Mouse (Mus musculus): Measurements from ENCODE around the gene Rbm12. TPM values are rescaled to one million over a fixed set of nuclear protein-coding genes. Genes with fewer than 3 reads are reported as not detected.

Gene Rbm12
- polyA plus RNA-seq, 1 experiment from 2014 or later, result 22.3 TPM

- WGBS (ENCODE audit: insufficient replicate concordance), result 94% methylated on average over 15 of the region's 15 CpGs
- no peak overlapping the region for H3K9ac ChIP-seq (ENCODE audit: low read depth, low read length)
- no peak overlapping the region for H3K4me3 ChIP-seq (ENCODE audit: low read depth, low read length)
- no peaks in the 10 kb centered on the region for H3K4me1 ChIP-seq (ENCODE audit: control insufficient read depth, insufficient read depth, low read length)
- no peaks in the 10 kb centered on the region for H3K27me3 ChIP-seq (ENCODE audit: control insufficient read depth, insufficient read depth, low read length)
- no peak overlapping the region for H3K27ac ChIP-seq (ENCODE audit: low read depth, low read length)
- no peak for ATAC-seq (replicated peaks; ENCODE audit: insufficient number of reproducible peaks, low FRiP score, low TSS enrichment)
- no peak overlapping the region for H3K4me2 ChIP-seq
- H3K36me3 ChIP-seq (ENCODE audit: control insufficient read depth, insufficient read depth, low read length), result peaks cover 53% of the 10 kb centered on the region
- no peaks in the 10 kb centered on the region for H3K9me3 ChIP-seq (replicated peaks; ENCODE audit: control insufficient read depth, low read length)
Observed at GRCm38 (mm10) chr2:156073725-156074124, 38.1 kb downstream of the Rbm12 start.

- Histone ChIP-seq H3K4me2 (no peak overlapping the region), H3K27me3 (ENCODE audit: control insufficient read depth, insufficient read depth, low read length) (no peaks in the 10 kb centered on the region), H3K27ac (ENCODE audit: low read depth, low read length) (no peak overlapping the region), H3K4me1 (ENCODE audit: control insufficient read depth, insufficient read depth, low read length) (no peaks in the 10 kb centered on the region), H3K9me3 (replicated peaks; ENCODE audit: control insufficient read depth, low read length) (no peaks in the 10 kb centered on the region), H3K36me3 (ENCODE audit: control insufficient read depth, insufficient read depth, low read length) (peaks cover 34% of the 10 kb centered on the region), H3K4me3 (ENCODE audit: low read depth, low read length) (no peak overlapping the region), H3K9ac (ENCODE audit: low read depth, low read length) (no peak overlapping the region)
- WGBS (ENCODE audit: insufficient replicate concordance), result 93% methylated on average over 10 of the region's 10 CpGs
- ATAC-seq (replicated peaks; ENCODE audit: insufficient number of reproducible peaks, low FRiP score, low TSS enrichment), result no peak
Observed at GRCm38 (mm10) chr2:156071236-156071635, 40.5 kb downstream of the Rbm12 start.

- no peak overlapping the region for H3K27ac ChIP-seq (ENCODE audit: low read depth, low read length)
- WGBS (ENCODE audit: insufficient replicate concordance), result 90% methylated on average over 10 of the region's 10 CpGs
- H3K9me3 ChIP-seq (replicated peaks; ENCODE audit: control insufficient read depth, low read length), result no peaks in the 10 kb centered on the region
- H3K36me3 ChIP-seq (ENCODE audit: control insufficient read depth, insufficient read depth, low read length), result peaks cover 12% of the 10 kb centered on the region; the same call in 1 of the 2 replicates
- 0 out of 2 replicates have a peak, but pooled peaks cover 4% of the 10 kb centered on the region for H3K4me1 ChIP-seq (ENCODE audit: control insufficient read depth, insufficient read depth, low read length)
- ATAC-seq (replicated peaks; ENCODE audit: insufficient number of reproducible peaks, low FRiP score, low TSS enrichment), result no peak
- no peaks in the 10 kb centered on the region; the same call in 1 of the 2 replicates for H3K27me3 ChIP-seq (ENCODE audit: control insufficient read depth, insufficient read depth, low read length)
- H3K9ac ChIP-seq (ENCODE audit: low read depth, low read length), result no peak overlapping the region
- H3K4me3 ChIP-seq (ENCODE audit: low read depth, low read length), result no peak overlapping the region
- H3K4me2 ChIP-seq, result no peak overlapping the region
Observed at GRCm38 (mm10) chr2:156067916-156068315, 43.9 kb downstream of the Rbm12 start.

- 37% methylated on average over 10 of the region's 10 CpGs for WGBS (ENCODE audit: insufficient replicate concordance)
- ATAC-seq (replicated peaks; ENCODE audit: insufficient number of reproducible peaks, low FRiP score, low TSS enrichment), result peak; percentile 19; the same call in 1 of the 2 replicates
- H3K4me2 ChIP-seq, result peak overlapping the region; percentile 96
- H3K27me3 ChIP-seq (ENCODE audit: control insufficient read depth, insufficient read depth, low read length), result no peaks in the 10 kb centered on the region; the same call in 1 of the 2 replicates
- peaks cover 2% of the 10 kb centered on the region; the same call in 1 of the 2 replicates for H3K36me3 ChIP-seq (ENCODE audit: control insufficient read depth, insufficient read depth, low read length)
- H3K4me1 ChIP-seq (ENCODE audit: control insufficient read depth, insufficient read depth, low read length), result 0 out of 2 replicates have a peak, but pooled peaks cover 4% of the 10 kb centered on the region
- peak overlapping the region; percentile 77 for H3K4me3 ChIP-seq (ENCODE audit: low read depth, low read length)
- peak overlapping the region; percentile 85 for H3K9ac ChIP-seq (ENCODE audit: low read depth, low read length)
- no peaks in the 10 kb centered on the region for H3K9me3 ChIP-seq (replicated peaks; ENCODE audit: control insufficient read depth, low read length)
- no peak overlapping the region for H3K27ac ChIP-seq (ENCODE audit: low read depth, low read length)
Observed at GRCm38 (mm10) chr2:156066126-156066525, 45.7 kb downstream of the Rbm12 start.

GRCm38 (mm10) chr2:156065099-156066041 lies 46.4 kb downstream of the Rbm12 start, which contains the start of gene Spag4:
TSS of gene Spag4 (plus strand) at chr2:156065175.
- WGBS (ENCODE audit: insufficient replicate concordance), result under 1% methylated on average over 60 of the region's 81 CpGs
- Histone ChIP-seq H3K4me3 (ENCODE audit: low read depth, low read length) (peak within 1 kb of the TSS; percentile 77), H3K4me2 (peak within 1 kb of the TSS; percentile 96), H3K36me3 (ENCODE audit: control insufficient read depth, insufficient read depth, low read length) (no peaks in the 10 kb centered on the region), H3K27me3 (ENCODE audit: control insufficient read depth, insufficient read depth, low read length) (no peaks in the 10 kb centered on the region; the same call in 1 of the 2 replicates), H3K27ac (ENCODE audit: low read depth, low read length) (peak within 1 kb of the TSS; percentile 83), H3K9ac (ENCODE audit: low read depth, low read length) (peak within 1 kb of the TSS; percentile 85), H3K9me3 (replicated peaks; ENCODE audit: control insufficient read depth, low read length) (no peaks in the 10 kb centered on the region), H3K4me1 (ENCODE audit: control insufficient read depth, insufficient read depth, low read length) (0 out of 2 replicates have a peak, but pooled peaks cover 4% of the 10 kb centered on the region)
- ATAC-seq (replicated peaks; ENCODE audit: insufficient number of reproducible peaks, low FRiP score, low TSS enrichment), result peak; percentile 83

GRCm38 (mm10) chr2:156052816-156053215 lies 59.0 kb downstream of the Rbm12 start, which contains the start of gene Fer1l4:
TSS of gene Fer1l4 (minus strand) at chr2:156052947.
- Histone ChIP-seq H3K27me3 (ENCODE audit: control insufficient read depth, insufficient read depth, low read length) (peaks cover 13% of the 10 kb centered on the region), H3K4me2 (no peak within 1 kb of the TSS), H3K36me3 (ENCODE audit: control insufficient read depth, insufficient read depth, low read length) (no peaks in the 10 kb centered on the region), H3K9me3 (replicated peaks; ENCODE audit: control insufficient read depth, low read length) (no peaks in the 10 kb centered on the region), H3K9ac (ENCODE audit: low read depth, low read length) (no peak within 1 kb of the TSS), H3K27ac (ENCODE audit: low read depth, low read length) (no peak within 1 kb of the TSS), H3K4me3 (ENCODE audit: low read depth, low read length) (no peak within 1 kb of the TSS), H3K4me1 (ENCODE audit: control insufficient read depth, insufficient read depth, low read length) (no peaks in the 10 kb centered on the region)
- no peak for ATAC-seq (replicated peaks; ENCODE audit: insufficient number of reproducible peaks, low FRiP score, low TSS enrichment)
- WGBS (ENCODE audit: insufficient replicate concordance), result 74% methylated on average over 9 of the region's 9 CpGs

GRCm38 (mm10) chr2:156047929-156048328 lies 63.8 kb downstream of the Rbm12 start:
- Histone ChIP-seq H3K4me2 (peak overlapping the region; percentile 38), H3K27ac (ENCODE audit: low read depth, low read length) (no peak overlapping the region), H3K4me3 (ENCODE audit: low read depth, low read length) (no peak overlapping the region), H3K9ac (ENCODE audit: low read depth, low read length) (no peak overlapping the region), H3K27me3 (ENCODE audit: control insufficient read depth, insufficient read depth, low read length) (peaks cover 24% of the 10 kb centered on the region), H3K36me3 (ENCODE audit: control insufficient read depth, insufficient read depth, low read length) (no peaks in the 10 kb centered on the region), H3K4me1 (ENCODE audit: control insufficient read depth, insufficient read depth, low read length) (no peaks in the 10 kb centered on the region), H3K9me3 (replicated peaks; ENCODE audit: control insufficient read depth, low read length) (no peaks in the 10 kb centered on the region)
- 8% methylated on average over 19 of the region's 19 CpGs for WGBS (ENCODE audit: insufficient replicate concordance)
- no peak for ATAC-seq (replicated peaks; ENCODE audit: insufficient number of reproducible peaks, low FRiP score, low TSS enrichment)

- 76% methylated on average over 8 of the region's 8 CpGs for WGBS (ENCODE audit: insufficient replicate concordance)
- Histone ChIP-seq H3K4me1 (ENCODE audit: control insufficient read depth, insufficient read depth, low read length) (no peaks in the 10 kb centered on the region), H3K36me3 (ENCODE audit: control insufficient read depth, insufficient read depth, low read length) (no peaks in the 10 kb centered on the region), H3K9me3 (replicated peaks; ENCODE audit: control insufficient read depth, low read length) (no peaks in the 10 kb centered on the region), H3K27ac (ENCODE audit: low read depth, low read length) (no peak overlapping the region), H3K4me2 (no peak overlapping the region), H3K4me3 (ENCODE audit: low read depth, low read length) (no peak overlapping the region), H3K9ac (ENCODE audit: low read depth, low read length) (no peak overlapping the region), H3K27me3 (ENCODE audit: control insufficient read depth, insufficient read depth, low read length) (peaks cover 12% of the 10 kb centered on the region)
- ATAC-seq (replicated peaks; ENCODE audit: insufficient number of reproducible peaks, low FRiP score, low TSS enrichment), result no peak
Observed at GRCm38 (mm10) chr2:156042903-156043302, 68.9 kb downstream of the Rbm12 start.

Measured in heart, embryonic 11.5 days (tissue).